Mouse (Mus musculus): ENCODE measurements around the gene Cerk.
"Not testable (repeated sequence)": the region's sequence is repeated elsewhere in the genome, so short reads cannot be mapped to it uniquely, and the experiment has no call there.

The Cerk gene

GRCm38 (mm10) chr15:86205300-86205699, 19.4 kb upstream of the Cerk start:
- DNase-seq, result peak in 1 of 2 experiments; percentile 74

GRCm38 (mm10) chr15:86203942-86204561, 18.1 kb upstream of the Cerk start:
- no peak for DNase-seq

- DNase-seq, result no peak
Observed at GRCm38 (mm10) chr15:86203292-86203793, 17.4 kb upstream of the Cerk start.

- DNase-seq, result no peak
Observed at GRCm38 (mm10) chr15:86202640-86203039, 16.7 kb upstream of the Cerk start.

- DNase-seq, result no peak
Observed at GRCm38 (mm10) chr15:86201696-86202330, 15.9 kb upstream of the Cerk start.

GRCm38 (mm10) chr15:86201095-86201494, 15.2 kb upstream of the Cerk start:
- DNase-seq, result no peak

- no peak for DNase-seq
Observed at GRCm38 (mm10) chr15:86200169-86200568, 14.2 kb upstream of the Cerk start.

GRCm38 (mm10) chr15:86199482-86199881, 13.5 kb upstream of the Cerk start:
- DNase-seq, result no peak

- no peak for DNase-seq
Observed at GRCm38 (mm10) chr15:86199052-86199451, 13.1 kb upstream of the Cerk start.

- not testable (repeated sequence) for DNase-seq
Observed at GRCm38 (mm10) chr15:86194676-86195453, 8.9 kb upstream of the Cerk start.

- no peak for DNase-seq
Observed at GRCm38 (mm10) chr15:86191933-86192332, 6.0 kb upstream of the Cerk start.

- DNase-seq, result no peak
Observed at GRCm38 (mm10) chr15:86191505-86191904, 5.6 kb upstream of the Cerk start.

- no peak for DNase-seq
Observed at GRCm38 (mm10) chr15:86190387-86190786, 4.4 kb upstream of the Cerk start.

GRCm38 (mm10) chr15:86188746-86189470, 3.0 kb upstream of the Cerk start:
- peak; percentile 97 for DNase-seq

- peak; percentile 54 to 58 for DNase-seq
Observed at GRCm38 (mm10) chr15:86188186-86188585, 2.2 kb upstream of the Cerk start.

- DNase-seq, result no peak
Observed at GRCm38 (mm10) chr15:86186686-86187085, 745 bp upstream of the Cerk start.

GRCm38 (mm10) chr15:86184851-86185688, 871 bp downstream of the Cerk start:
- DNase-seq, result no peak

- DNase-seq, result no peak
Observed at GRCm38 (mm10) chr15:86184071-86184470, 1.9 kb downstream of the Cerk start.

GRCm38 (mm10) chr15:86183484-86183883, 2.5 kb downstream of the Cerk start:
- DNase-seq, result no peak

- no peak for DNase-seq
Observed at GRCm38 (mm10) chr15:86182646-86183045, 3.3 kb downstream of the Cerk start.

GRCm38 (mm10) chr15:86181941-86182439, 4.0 kb downstream of the Cerk start:
- DNase-seq, result no peak

GRCm38 (mm10) chr15:86181321-86181720, 4.6 kb downstream of the Cerk start:
- not testable (repeated sequence) for DNase-seq

All from kidney, adult 8-10 months (tissue).